Mouse (Mus musculus) olfactory bulb, adult 2 months (tissue): Measurements from ENCODE around the gene Ppp1r14d.
A peak's percentile ranks its signal among the peaks of the same experiment; 100 is the strongest.

Source experiments
- CTCF ChIP-seq: fragments of 200-500 bp; IDR thresholded peaks from 2 replicates; pipeline ENCODE4 v1.5.1; 2012; ENCODE audit warnings: low read depth, mild to moderate bottlenecking, low read length, moderate library complexity; ENCODE audit not compliant: insufficient read depth
- POLR2A ChIP-seq: fragments of 200-500 bp; IDR thresholded peaks from 2 replicates; pipeline ENCODE4 v1.6.1; 2012; ENCODE audit warnings: mild to moderate bottlenecking, low read depth, low read length, moderate library complexity; ENCODE audit not compliant: insufficient read depth

- TF ChIP-seq CTCF (peak; percentile 73), POLR2A (no peak)
Observed at GRCm38 (mm10) chr2:119250826-119251478, 21.2 kb upstream of the Ppp1r14d start.
